Mouse (Mus musculus): ENCODE measurements at regions not wholly inside any gene's neighbourhood (a gene's known extent, or its start where the extent isn't known, plus 50 kb on each side); places are given as distances from the start of the nearest gene placed in this dataset.
A peak's percentile ranks its signal among the peaks of the same experiment; 100 is the strongest.

DNA sequence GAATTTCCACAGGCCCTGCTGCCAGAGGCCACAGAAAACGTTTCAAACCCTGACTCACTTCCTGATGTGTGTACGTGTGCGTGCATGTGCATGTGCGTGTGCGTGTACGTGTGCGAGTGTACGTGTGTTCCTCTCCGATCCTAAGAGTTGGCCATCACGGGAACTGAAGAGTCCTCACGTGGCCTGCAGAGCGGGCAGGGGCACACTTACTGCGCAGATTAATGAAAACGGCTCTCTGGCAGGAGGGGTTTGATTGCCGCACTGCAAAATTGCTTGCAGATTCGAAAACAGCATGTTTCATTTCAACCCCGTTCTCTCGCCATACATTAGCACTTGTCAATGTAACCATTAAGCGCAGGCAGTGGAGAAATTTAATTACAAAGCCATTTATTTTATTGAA, 135.0 kb upstream of the Six2 start:
- WGBS = 41% methylated on average over 19 of the region's 19 CpGs
- Histone ChIP-seq H3K36me3 (no peaks in the 10 kb centered on the region), H3K9ac (replicated peaks) (no peak overlapping the region), H3K9me3 (0 out of 2 replicates have a peak, but pooled peaks cover 6% of the 10 kb centered on the region), H3K4me3 (replicated peaks) (no peak overlapping the region), H3K4me2 (peak overlapping the region; percentile 46), H3K27me3 (no peaks in the 10 kb centered on the region), H3K27ac (peak overlapping the region; percentile 84), H3K4me1 (replicated peaks) (peaks cover 33% of the 10 kb centered on the region)
- no peak for ATAC-seq (ENCODE audit: insufficient number of reproducible peaks, insufficient read depth, low FRiP score, low TSS enrichment, low read depth)

DNA sequence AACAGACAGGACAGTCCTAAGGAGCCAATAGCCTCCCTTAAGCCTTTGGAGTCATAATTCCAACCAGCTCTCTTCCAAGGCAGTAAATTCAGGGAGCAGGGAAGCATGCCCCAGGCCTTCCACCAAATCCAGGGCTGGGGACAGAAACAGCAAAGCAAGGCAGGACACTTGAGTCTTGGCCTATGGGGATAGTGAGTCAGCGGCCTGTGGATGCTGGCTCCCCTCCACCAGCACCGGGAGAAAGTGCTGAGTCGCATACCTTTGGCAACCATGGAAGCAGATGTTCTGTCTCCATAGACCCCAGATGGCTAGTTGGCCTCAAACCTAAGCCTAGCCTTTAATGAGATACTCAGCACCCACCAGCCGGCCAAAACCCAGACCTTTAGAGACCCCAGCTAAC, 133.8 kb upstream of the Six2 start:
- peaks cover 42% of the 10 kb centered on the region for H3K4me1 ChIP-seq (replicated peaks)
- no peak for ATAC-seq (ENCODE audit: insufficient number of reproducible peaks, insufficient read depth, low FRiP score, low TSS enrichment, low read depth)
- H3K9me3 ChIP-seq = 0 out of 2 replicates have a peak, but pooled peaks cover 6% of the 10 kb centered on the region
- no peaks in the 10 kb centered on the region for H3K27me3 ChIP-seq
- H3K27ac ChIP-seq = no peak overlapping the region
- no peak overlapping the region for H3K9ac ChIP-seq (replicated peaks)
- WGBS = 64% methylated on average over 4 of the region's 4 CpGs
- H3K36me3 ChIP-seq = no peaks in the 10 kb centered on the region
- no peak overlapping the region for H3K4me2 ChIP-seq
- H3K4me3 ChIP-seq (replicated peaks) = no peak overlapping the region

- H3K27ac ChIP-seq = 0 out of 2 replicates have a peak overlapping the region, but pooled peaks have one; percentile 24
- no peak overlapping the region for H3K4me3 ChIP-seq (replicated peaks)
- no peaks in the 10 kb centered on the region for H3K36me3 ChIP-seq
- no peak overlapping the region for H3K9ac ChIP-seq (replicated peaks)
- H3K27me3 ChIP-seq = 0 out of 2 replicates have a peak, but pooled peaks cover 2% of the 10 kb centered on the region
- peak overlapping the region; percentile 13; the same call in 1 of the 2 replicates for H3K4me2 ChIP-seq
- no peak for ATAC-seq (ENCODE audit: insufficient number of reproducible peaks, insufficient read depth, low FRiP score, low TSS enrichment, low read depth)
- H3K9me3 ChIP-seq = 0 out of 2 replicates have a peak, but pooled peaks cover 6% of the 10 kb centered on the region
- 55% methylated on average over 17 of the region's 17 CpGs for WGBS
- H3K4me1 ChIP-seq (replicated peaks) = peaks cover 27% of the 10 kb centered on the region
Measured at GRCm38 (mm10) chr17:85818098-85818855, 130.2 kb upstream of the Six2 start.

GRCm38 (mm10) chr17:85816521-85816920, 128.4 kb upstream of the Six2 start:
- 0 out of 2 replicates have a peak, but pooled peaks cover 6% of the 10 kb centered on the region for H3K9me3 ChIP-seq
- no peak for ATAC-seq (ENCODE audit: insufficient number of reproducible peaks, insufficient read depth, low FRiP score, low TSS enrichment, low read depth)
- no peak overlapping the region for H3K4me2 ChIP-seq
- H3K36me3 ChIP-seq = no peaks in the 10 kb centered on the region
- no peak overlapping the region for H3K4me3 ChIP-seq (replicated peaks)
- H3K27me3 ChIP-seq = 0 out of 2 replicates have a peak, but pooled peaks cover 2% of the 10 kb centered on the region
- 90% methylated on average over 8 of the region's 8 CpGs for WGBS
- no peak overlapping the region for H3K9ac ChIP-seq (replicated peaks)
- H3K4me1 ChIP-seq (replicated peaks) = peaks cover 14% of the 10 kb centered on the region
- H3K27ac ChIP-seq = no peak overlapping the region

DNA sequence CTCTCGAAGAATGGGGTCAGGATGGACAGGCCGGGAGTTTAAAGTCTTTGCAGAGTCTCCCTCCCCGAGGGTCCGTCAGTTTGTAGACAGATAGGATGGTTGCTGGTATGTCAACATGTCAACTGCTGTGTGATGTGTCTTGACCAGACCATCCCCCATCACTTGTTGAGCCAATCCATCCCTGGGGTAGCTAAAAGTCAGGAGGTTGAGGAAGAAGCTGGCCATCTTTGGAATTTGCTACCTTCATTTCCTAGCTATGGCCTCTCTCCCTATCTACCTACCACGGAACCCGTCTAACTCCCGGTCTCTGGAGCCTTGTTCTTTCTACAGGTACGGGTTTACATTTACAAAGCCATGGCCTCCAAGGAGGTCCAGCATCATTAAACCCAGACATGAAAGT, 128.0 kb upstream of the Six2 start:
- H3K9me3 ChIP-seq = 0 out of 2 replicates have a peak, but pooled peaks cover 6% of the 10 kb centered on the region
- 88% methylated on average over 8 of the region's 8 CpGs for WGBS
- 0 out of 2 replicates have a peak, but pooled peaks cover 2% of the 10 kb centered on the region for H3K27me3 ChIP-seq
- H3K9ac ChIP-seq (replicated peaks) = no peak overlapping the region
- H3K4me2 ChIP-seq = no peak overlapping the region
- peaks cover 14% of the 10 kb centered on the region for H3K4me1 ChIP-seq (replicated peaks)
- H3K4me3 ChIP-seq (replicated peaks) = no peak overlapping the region
- H3K36me3 ChIP-seq = no peaks in the 10 kb centered on the region
- H3K27ac ChIP-seq = no peak overlapping the region
- no peak for ATAC-seq (ENCODE audit: insufficient number of reproducible peaks, insufficient read depth, low FRiP score, low TSS enrichment, low read depth)

- H3K4me3 ChIP-seq (replicated peaks) = no peak overlapping the region
- peaks cover 3% of the 10 kb centered on the region; the same call in 1 of the 2 replicates for H3K4me1 ChIP-seq (replicated peaks)
- H3K9me3 ChIP-seq = no peaks in the 10 kb centered on the region
- ATAC-seq (ENCODE audit: insufficient number of reproducible peaks, insufficient read depth, low FRiP score, low TSS enrichment, low read depth) = no peak
- H3K9ac ChIP-seq (replicated peaks) = no peak overlapping the region
- H3K27ac ChIP-seq = no peak overlapping the region
- H3K27me3 ChIP-seq = peaks cover 24% of the 10 kb centered on the region
- WGBS = 71% methylated on average over 5 of the region's 5 CpGs
- H3K4me2 ChIP-seq = no peak overlapping the region
- no peaks in the 10 kb centered on the region for H3K36me3 ChIP-seq
Measured at GRCm38 (mm10) chr17:85808580-85808979, 120.5 kb upstream of the Six2 start.

- Histone ChIP-seq H3K4me1 (replicated peaks) (peaks cover 17% of the 10 kb centered on the region), H3K4me3 (replicated peaks) (no peak overlapping the region), H3K27ac (no peak overlapping the region), H3K27me3 (peaks cover 39% of the 10 kb centered on the region), H3K9me3 (no peaks in the 10 kb centered on the region), H3K36me3 (no peaks in the 10 kb centered on the region), H3K4me2 (no peak overlapping the region), H3K9ac (replicated peaks) (no peak overlapping the region)
- ATAC-seq (ENCODE audit: insufficient number of reproducible peaks, insufficient read depth, low FRiP score, low TSS enrichment, low read depth) = no peak
- 75% methylated on average over 13 of the region's 13 CpGs for WGBS
Measured at GRCm38 (mm10) chr17:85805726-85806359, 117.8 kb upstream of the Six2 start.

- H3K36me3 ChIP-seq = no peaks in the 10 kb centered on the region
- H3K27me3 ChIP-seq = peaks cover 49% of the 10 kb centered on the region
- H3K4me1 ChIP-seq (replicated peaks) = peaks cover 29% of the 10 kb centered on the region
- WGBS = 69% methylated on average over 4 of the region's 4 CpGs
- no peaks in the 10 kb centered on the region for H3K9me3 ChIP-seq
- no peak overlapping the region for H3K9ac ChIP-seq (replicated peaks)
- no peak for ATAC-seq (ENCODE audit: insufficient number of reproducible peaks, insufficient read depth, low FRiP score, low TSS enrichment, low read depth)
- H3K4me2 ChIP-seq = no peak overlapping the region
- no peak overlapping the region for H3K4me3 ChIP-seq (replicated peaks)
- no peak overlapping the region for H3K27ac ChIP-seq
Measured at GRCm38 (mm10) chr17:85804631-85805030, 116.6 kb upstream of the Six2 start.

DNA sequence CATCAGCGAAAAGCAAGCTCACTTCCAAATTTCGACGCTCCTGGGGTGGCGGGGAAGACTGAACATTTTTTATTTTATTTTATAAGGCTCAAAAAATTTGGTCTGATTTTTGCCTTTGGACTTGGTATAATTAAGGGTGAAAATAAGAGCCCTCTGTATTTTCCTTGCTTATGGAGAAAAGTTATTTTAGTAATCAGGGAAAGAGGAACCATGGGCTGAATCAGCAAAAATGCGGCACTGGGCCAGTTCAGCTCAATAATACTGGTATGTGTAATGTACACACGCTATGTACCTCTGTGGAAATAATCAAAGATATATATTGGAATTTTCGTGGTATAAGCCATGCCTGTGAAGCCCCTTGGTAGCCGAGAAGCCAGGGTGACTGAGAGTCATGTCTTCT, 113.7 kb upstream of the Six2 start:
- ATAC-seq (ENCODE audit: insufficient number of reproducible peaks, insufficient read depth, low FRiP score, low TSS enrichment, low read depth) = no peak
- H3K27me3 ChIP-seq = peaks cover 64% of the 10 kb centered on the region
- H3K9me3 ChIP-seq = no peaks in the 10 kb centered on the region
- peaks cover 46% of the 10 kb centered on the region for H3K4me1 ChIP-seq (replicated peaks)
- 78% methylated on average over 8 of the region's 8 CpGs for WGBS
- H3K27ac ChIP-seq = peak overlapping the region; percentile 85; the same call in 1 of the 2 replicates
- no peak overlapping the region for H3K9ac ChIP-seq (replicated peaks)
- H3K4me2 ChIP-seq = no peak overlapping the region; the same call in 1 of the 2 replicates
- no peaks in the 10 kb centered on the region for H3K36me3 ChIP-seq
- H3K4me3 ChIP-seq (replicated peaks) = no peak overlapping the region

- 18% methylated on average over 14 of the region's 14 CpGs for WGBS
- H3K36me3 ChIP-seq = no peaks in the 10 kb centered on the region
- H3K4me2 ChIP-seq = peak overlapping the region; percentile 97
- peaks cover 64% of the 10 kb centered on the region for H3K27me3 ChIP-seq
- H3K4me3 ChIP-seq (replicated peaks) = peak overlapping the region; percentile 55
- peak overlapping the region; percentile 85 for H3K27ac ChIP-seq
- peaks cover 49% of the 10 kb centered on the region for H3K4me1 ChIP-seq (replicated peaks)
- H3K9ac ChIP-seq (replicated peaks) = peak overlapping the region; percentile 78
- no peak; the same call in 1 of the 2 replicates for ATAC-seq (ENCODE audit: insufficient number of reproducible peaks, insufficient read depth, low FRiP score, low TSS enrichment, low read depth)
- H3K9me3 ChIP-seq = no peaks in the 10 kb centered on the region
Measured at GRCm38 (mm10) chr17:85801079-85801605, 113.1 kb upstream of the Six2 start.
